Mouse (Mus musculus) CD8-positive naive resting alpha-beta T cell, adult 2 months (primary cell): ENCODE measurements around the gene Mlycd.

Experiments used
- DNase-seq, 2 experiments: peaks; one replicate each; pipeline ENCODE4 v3.0.0; 2022; ENCODE audit warnings: low read depth in 2 of 2, low spot score in 2 of 2

Mlycd gene

DNA sequence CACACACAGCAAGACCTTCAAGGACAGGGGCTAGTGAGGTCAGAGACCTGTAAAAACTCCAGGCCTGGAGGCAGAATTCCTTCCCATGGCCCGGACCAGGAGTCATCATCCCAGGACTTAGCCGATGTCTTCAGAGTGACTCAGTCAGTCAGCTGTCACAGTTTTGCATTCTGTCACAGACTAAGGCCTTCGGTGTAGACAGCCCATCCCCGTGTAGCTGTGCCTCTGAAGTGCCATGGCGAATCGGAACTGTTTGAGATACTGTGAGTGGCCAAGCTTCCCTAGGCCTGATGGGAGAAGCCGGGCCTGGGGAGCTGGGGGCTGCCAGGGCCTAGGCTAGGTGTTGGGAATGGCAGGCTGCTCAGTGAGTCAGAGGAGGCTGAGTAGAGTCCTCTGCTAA, 36.0 kb downstream of the Mlycd start:
- DNase-seq, result no peak

DNA sequence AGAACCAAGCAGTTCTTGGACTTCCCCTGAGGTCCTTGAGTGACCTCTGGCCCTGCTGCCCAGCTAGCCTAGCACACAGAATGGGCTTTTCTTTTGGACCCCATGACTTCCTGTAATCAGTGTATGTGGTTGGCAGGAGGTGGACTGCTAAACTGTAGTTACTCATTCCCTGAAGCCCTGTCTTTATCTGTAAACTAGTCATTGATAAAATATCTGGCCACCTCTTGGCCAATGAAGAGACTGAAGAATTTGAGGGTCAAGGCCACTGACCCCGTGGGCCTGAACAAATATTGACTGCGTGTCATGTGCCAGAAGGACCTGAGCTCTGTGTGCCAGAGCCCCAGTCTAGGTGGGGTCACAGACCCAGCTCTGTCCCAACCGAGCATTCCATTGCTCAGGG, 37.7 kb downstream of the Mlycd start:
- DNase-seq, result no peak

DNA sequence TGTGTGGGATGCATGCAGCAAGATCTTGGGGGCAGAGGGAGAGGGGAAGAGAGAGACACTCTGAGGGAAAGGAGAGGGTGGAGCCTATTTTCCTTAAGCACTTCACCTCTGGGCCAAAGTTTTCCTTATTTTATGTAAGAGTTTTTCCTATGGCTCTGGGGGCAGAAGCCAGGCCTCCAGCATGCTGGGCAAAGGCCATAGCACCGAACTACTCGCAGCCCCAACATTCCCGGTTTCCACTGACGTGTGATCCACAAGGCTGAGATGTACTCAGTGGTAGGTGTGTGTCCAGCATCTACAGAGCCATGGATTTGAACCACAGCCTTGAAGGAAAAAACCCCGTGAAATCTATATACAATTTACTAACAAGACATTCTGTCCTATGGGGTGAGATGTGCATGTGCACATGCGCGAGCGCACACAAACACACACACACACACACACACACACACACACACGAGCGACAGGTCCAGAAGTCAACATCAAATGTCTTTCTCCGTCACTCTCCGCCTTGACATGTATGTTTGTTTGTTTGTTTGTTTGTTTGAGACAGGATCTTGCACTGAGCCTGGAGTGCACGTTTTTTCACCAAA, 39.0 kb downstream of the Mlycd start, which contains the start of gene Osgin1:
Osgin1 (plus strand) TSS at position 543 of the 593 bp plus-strand sequence.
- no peak for DNase-seq

DNA sequence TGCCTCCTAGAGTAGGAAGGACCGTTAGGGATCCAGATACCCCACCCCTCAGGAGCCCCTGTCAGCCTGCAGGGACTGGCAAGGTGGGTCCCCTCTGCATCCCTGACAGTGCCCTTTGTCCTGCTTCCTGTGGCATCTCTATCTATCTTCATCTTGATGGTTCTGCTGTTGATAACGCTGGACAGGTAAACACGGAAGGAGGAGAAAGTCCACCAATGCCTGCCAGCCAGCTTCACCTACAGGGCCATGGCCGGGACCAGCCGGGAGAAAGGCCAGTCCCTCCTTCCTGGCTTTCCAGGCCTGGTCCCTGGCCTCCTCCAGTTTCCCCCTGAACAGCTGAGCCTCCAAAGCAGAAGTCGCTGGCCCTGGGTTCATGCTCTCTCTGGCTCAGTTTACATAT, 39.9 kb downstream of the Mlycd start:
- DNase-seq, result no peak

DNA sequence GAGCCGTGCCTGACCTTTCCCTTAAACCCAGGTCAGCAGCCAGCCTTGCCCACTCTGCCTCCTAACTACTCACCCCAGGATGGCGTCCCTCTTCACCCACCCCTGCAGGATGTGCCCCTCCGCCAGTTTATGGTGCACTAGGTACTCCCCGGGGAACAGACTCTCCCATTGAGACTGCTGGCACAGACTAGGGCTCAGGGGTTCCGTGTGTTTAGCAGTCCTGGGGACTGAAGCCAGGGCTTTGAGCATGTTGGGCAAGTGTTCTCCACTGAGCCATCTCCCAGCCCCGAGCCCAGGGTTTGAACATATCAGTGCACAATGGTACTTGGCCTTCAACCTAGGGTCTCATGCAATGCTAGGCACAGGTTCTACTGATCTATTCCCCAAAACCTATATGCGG, 40.8 kb downstream of the Mlycd start:
- no peak for DNase-seq

DNA sequence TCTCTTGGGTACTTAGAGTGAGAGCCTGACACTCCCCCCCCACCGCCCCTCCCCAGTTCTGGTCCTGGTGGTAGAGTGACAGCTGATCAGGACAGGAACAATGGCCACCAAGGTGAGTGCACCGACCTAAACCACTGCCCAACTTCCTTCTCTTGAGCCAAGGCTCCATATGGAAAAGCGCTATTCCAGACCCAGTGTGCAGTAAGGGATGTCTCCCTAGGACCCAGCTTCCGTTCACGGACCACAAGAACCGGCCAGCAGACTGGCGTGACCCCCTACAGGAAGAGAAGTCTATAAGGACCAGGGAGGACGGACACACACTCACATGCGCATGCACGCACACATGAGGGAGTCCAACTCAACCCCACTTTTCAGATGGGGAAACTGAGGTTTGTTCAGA, 41.7 kb downstream of the Mlycd start:
- DNase-seq, result no peak

DNA sequence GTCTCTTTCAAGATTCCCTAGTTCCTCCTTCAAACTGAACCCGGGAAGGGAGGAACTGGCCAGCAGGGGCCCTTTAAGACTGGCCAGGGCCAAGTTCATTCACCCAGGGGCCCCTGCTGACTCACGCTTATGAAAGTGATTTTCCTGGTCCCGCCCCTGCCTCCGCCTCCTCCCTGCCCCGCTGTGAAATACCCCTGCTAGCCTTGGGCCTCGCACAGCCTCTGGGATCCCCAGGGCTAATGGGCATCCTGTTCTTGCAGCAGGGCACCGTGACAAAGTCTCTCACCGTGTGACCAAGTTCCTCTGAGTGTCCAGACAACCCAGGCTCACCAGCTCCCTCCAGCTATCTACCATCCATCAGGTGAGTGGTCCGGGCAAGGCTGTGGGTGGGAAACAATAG, 42.3 kb downstream of the Mlycd start:
- DNase-seq, result no peak

DNA sequence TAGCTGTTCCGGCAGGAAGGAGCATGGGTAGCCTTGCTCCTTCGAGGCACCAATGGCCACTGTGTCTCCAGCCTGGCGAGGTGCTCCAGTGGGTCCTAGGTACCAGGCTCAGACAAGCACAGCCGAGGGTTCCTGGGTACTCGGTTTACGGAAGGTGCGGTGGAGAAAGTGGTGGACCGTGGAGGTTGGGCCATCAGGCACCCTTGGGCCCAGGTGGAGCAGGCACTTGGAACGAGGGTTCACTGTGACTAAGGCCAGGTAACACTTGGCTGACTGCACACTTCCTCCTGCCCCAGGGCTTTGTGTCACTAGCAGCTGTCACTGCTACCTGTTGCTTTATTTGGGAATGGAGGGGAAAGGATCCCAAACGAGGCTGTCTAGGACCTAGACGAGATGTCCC, 42.8 kb downstream of the Mlycd start:
- DNase-seq, result no peak

DNA sequence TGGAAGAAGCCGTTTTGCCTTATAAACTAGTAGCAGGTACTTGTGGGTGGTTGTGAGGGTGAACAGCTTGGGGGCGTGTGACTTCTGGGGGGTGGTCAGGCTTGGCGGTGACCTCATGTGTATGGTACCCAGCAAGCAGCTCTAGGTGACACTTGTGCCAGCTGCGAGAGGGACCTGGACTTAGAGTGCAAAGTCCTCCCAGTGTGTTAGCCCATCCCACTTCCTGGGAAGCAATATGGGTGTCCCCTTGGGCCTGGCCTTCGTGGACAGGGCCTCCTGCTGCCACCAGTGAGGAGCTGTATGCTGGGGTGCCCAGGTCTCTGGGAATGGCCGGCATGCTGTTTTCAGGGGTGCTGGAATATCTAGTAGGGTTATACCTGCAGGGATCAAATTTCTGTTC, 44.2 kb downstream of the Mlycd start:
- no peak for DNase-seq

DNA sequence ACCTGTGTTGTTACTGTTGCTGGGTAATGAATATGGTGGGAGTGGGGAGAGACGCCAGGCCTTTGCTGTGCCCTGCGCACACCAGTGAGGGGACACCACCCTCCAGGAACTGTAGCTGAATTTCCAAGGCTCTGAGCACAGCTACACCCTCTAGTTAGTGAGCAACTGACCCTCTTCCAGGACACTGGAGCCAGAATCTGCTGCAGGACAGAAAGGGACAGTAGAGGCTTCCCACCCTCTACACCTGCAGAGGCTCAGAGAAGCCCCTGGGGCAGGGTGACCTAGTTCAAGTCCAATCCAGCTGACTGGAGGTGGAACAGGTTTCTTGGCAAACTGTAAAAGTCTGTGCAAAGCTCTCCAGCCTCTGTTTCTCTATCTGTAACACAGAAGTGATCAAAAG, 44.7 kb downstream of the Mlycd start:
- no peak for DNase-seq

DNA sequence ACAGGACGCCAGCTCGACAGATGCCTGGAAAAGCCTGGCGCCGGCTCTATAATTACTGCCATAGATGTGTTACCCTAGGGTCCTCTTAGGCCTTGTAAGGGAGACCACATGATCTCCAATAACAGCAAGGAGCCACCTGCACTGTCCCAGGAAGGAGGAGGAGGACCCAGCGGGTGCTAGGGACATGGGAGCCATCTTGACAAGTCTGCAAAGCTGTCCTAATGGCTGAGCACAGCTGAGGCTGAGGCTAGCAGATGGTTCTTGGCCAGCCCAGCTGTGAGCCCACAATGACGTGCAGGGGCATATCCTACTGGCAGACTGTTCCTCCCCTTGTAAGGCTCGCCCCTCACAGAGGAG, 45.2 kb downstream of the Mlycd start:
- DNase-seq, result no peak

DNA sequence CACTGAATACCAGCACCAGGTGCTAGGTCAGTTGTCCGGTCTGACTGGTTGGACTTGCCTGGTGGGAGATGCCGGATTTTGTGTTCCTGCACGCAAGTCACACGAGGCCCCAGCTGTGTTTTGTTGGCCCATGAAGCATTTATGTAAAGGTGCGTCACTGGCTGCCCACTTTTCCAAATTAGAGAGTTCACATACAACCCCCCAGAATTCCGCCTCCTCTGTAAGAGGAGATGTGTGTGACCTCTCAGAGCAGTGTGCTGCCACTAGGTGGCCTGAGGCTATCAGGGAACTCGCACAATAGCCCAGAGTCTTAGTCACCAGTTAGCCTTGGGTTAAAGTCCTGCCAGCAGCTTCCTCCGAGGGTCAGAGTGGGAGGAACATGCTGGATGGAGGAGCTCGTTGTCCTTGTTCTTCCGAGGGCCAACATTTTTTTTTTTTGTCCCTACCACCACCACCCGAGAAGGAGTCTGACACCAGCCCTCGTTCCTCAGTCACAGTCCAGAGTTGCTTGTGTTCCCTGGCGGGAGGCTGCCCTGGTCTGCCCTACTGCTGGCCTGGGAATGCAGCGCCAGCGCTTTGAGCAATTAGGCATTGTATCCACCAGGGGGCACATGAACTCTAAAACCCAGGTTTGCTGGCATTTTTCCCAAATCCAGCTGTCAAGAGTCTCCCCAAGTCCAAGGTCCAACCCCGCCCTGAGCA, 45.7 kb downstream of the Mlycd start:
- peak in 1 of 2 experiments; percentile 39 for DNase-seq

DNA sequence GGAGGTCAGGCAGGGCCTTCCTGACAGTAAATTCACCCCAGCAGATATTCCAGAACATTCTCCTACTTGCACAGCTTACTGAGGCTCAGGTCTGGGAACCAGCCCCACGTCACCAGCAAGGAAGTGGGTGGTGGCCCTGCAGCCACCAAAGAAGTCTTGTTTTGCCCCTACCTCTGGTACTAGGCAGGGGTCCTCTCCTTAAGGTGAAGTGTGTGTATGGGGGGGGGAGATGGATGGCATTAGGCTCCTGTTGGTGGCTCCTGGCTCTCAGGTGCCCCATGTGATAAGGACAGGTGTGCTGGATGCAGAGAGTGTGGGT, 46.2 kb downstream of the Mlycd start:
- DNase-seq, result peak in 1 of 2 experiments; percentile 45

DNA sequence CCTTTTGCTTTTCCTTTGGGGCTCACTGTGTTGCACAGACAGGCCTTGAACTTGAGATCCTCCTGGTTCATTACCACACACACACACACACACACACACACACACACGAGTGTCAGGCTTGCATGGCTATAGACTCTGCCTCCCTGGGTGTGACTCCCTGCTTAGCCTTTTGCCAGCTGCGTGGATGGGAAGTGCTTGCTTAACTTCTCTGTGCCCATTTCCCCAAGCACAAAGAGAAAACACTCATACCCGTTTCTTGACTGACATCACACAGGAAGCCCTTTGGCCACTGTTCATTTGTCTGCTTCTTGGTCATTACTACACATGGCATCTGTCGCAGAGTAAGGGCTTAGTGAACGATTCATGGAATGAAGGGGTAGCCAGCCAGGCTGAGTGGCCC, 47.3 kb downstream of the Mlycd start:
- no peak for DNase-seq

DNA sequence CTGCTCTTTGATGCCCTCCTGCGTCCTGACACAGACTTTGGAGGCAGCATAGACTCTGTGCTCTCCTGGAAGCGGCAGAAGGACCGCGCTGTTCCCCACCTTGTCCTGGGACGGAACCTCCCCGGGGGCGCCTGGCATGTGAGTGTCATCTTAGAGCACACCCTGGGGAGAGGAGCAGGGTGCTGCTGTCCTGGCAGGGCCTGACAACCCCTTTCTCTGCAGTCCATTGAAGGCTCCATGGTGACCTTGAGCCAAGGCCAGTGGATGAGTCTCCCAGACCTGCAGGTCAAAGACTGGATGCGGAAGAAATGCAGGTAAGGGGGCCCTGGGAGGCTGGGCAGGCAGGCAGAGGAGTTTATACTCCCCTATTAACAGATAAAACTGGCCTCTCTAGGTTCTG, 48.3 kb downstream of the Mlycd start:
- DNase-seq, result no peak

DNA sequence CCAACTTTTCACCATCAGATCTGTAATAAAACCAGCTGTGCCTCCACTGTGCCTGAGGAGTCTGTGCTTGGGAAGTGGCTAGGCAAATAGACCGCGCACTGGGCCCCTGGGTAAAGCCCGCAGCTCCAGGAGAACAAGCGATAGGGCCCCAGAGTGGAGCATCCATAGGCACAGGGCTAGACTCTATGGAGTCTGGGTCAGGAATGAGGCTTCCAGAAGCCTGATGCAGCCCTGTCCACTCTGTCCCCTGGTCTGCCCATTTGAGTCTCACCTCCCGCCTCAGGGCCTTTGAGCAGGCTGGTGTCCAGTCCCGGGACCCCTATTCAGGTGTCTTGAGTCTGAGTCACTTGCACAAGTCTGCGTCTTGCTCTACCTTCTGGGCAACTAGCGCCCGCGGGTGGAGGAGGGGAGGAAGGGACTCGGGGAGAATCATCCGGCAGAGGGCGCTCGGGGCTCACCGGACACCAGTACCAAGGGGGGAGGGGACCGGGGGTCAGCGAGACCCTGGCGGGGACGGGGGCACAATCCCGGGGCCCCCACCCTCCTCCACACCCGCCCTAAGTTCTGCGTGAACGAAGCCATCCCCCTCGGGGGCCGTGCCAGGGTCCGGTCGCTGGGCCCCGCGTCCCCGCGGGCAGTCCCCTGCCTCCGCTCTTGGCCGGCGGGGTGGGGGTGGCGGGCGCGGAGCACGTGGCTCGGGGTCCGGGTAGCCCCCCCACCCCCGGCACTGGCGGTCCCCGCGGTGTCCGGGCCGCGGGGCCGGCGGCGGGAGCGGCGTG, 51.7 kb downstream of the Mlycd start, which contains the start of gene Necab2:
Necab2 (plus strand) TSS at position 509 of the 779 bp plus-strand sequence.
- DNase-seq, result peak; percentile 50 to 61

DNA sequence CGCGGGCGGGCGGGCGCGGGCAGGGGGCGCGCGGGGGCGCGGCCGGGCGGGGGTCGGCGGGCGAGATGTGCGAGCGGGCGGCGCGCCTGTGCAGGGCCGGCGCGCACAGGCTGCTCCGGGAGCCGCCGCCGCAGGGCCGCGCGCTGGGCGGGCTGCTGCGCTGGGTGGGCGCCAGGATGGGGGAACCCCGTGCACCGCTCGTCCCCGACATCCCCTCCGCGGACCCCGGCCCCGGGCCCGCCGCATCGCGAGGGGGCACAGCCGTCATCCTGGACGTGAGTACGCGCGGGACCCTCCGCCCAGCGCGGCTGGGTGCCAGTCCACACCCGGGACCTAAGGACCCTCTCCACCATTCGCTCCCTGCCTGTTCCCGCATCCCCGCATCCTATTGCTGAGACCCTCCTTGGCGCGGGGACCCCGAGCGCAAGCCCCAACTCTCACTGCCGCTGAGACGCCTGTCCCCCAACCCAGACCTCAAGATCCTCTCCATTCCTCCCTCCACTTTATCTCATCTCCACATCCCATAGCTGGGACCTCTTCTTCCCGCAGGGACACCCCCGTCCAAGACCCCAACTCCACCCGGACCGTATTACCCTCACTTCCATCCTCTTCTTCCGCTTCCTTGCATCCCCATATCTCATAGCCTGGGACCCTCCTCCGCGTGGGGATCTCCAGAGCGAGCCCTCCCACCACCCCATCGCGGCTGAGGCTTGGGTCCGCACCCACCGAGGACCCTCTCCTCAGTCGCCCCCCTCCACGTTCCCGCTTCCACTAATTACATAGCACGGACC, 52.5 kb downstream of the Mlycd start:
- DNase-seq, result no peak

DNA sequence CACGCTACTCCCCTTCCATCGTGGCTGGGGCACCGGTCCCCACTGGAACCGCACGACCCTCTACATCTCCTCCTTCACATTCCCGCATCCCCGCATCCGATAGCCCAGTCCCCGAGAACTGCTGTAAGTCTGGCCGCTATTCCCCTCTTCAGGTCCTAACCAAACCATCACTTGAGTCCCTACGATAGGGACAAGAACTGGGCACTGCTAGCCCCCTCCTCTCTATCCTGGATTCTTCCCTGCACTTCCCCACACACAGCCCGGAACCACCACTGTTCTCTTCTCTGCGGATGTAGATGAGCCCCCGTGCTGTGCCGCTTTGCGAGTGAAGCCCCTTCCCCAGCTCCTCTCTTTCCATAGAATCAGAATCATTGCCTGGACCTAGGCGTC, 53.1 kb downstream of the Mlycd start:
- DNase-seq, result no peak

DNA sequence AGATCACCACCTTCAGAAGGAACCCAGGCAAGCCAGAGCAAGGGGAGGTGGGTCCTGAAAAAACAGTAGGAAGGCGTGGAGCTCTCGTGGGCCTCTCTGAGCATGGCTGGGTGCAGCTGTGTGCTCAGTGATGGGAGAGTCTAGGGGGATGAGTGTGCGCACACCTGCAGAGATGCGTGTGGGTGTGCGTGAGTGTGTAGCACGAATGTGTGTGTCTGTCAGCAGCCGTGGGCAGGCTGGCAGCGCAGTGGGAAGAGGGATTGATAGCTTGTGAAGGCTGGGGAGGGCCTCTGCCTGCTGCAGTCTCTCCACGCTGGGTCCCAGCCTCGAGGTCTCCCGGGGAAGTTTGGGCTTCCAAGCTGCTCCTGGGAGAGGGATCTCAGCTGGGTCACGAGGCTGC, 54.9 kb downstream of the Mlycd start:
- no peak for DNase-seq

DNA sequence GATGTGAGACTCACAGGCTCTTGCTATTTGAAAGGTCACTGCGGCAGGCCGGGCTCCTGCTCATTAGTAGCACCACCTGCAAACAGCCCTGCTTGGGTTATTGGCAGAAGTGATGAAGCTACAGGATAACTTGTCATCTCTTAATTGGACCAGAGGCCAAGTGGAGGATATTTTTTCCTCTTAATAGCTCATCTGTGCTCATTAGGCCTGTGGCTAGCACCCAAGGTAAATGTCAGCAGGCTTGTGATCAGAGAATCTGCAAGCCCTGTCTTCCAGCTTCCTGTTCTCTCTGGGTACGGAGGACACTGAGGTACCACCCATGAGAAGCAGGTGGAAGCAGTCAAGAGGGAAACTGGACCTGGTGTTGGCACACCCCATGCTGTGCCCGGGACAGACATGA, 56.5 kb downstream of the Mlycd start:
- DNase-seq, result no peak

DNA sequence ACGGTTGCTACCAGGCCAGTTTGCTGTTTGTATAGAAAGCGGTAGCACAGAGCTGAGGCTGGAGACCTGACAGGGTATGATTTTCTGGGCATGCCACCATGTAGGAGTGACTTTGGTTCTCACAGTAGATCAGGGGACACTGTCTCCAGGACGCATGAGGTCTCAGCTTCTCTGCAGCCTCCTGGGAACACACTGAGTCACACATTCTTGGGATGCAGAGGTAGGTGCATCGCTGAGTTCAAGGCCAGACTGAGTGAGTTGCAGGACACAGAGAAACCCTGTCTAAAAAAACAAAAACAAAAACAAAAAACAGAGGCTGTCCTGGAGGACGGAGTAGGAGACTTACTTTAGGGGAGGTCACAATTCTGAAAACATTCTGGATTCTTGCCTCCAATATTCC, 58.2 kb downstream of the Mlycd start:
- no peak for DNase-seq

DNA sequence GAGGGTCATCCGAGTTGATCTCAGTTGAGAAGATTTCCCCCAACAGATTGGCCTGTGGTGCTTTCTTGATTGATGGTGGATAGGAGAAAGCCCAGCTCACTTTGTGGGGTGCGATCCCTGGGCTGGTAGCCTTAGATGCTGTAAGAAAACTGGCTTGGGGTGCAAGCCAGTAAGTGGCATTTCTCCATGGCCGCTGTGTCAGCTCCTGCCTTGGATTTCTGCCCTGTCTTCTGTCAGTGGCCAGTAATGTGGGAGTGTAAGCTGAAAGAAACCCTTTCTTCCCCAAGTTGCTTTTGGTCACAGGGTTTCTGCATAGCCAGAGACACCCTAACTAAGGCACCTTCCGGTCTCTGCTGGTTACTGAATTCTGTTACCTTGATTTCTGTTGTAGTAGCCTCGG, 61.4 kb downstream of the Mlycd start:
- no peak for DNase-seq
